Mouse (Mus musculus) heart, postnatal 25 days (tissue): ENCODE data around the gene Syt2. TPM values are rescaled to one million over a fixed set of nuclear protein-coding genes. Genes with fewer than 3 reads are reported as not detected.

Experiments used
- DNase-seq: peaks from one replicate; pipeline ENCODE4 v3.0.0; 2022; ENCODE audit warnings: low spot score
- intact Hi-C: fragments of 180-260 bp; cut with DNase I; formaldehyde crosslinking; loops from one replicate; pipeline ENCODE4 v1.15.1; 2025
- microRNA-seq: library from miRNA; unstranded; fragments of <30 nt; microRNA quantifications from one replicate; pipeline ENCODE4 v1.2.0, GENCODE M21; 2022
- total RNA-seq, 2 experiments: library from RNA; stranded (reverse); gene quantifications; 2 replicates each; pipeline ENCODE4 v1.2.3; 2021

The Syt2 gene
- total RNA-seq, 2 experiments from 2014 or later = not detected

GRCm38 (mm10) chr1:134788096-134788495, 141.6 kb downstream of the Syt2 start:
- intact Hi-C loops = no loop called here
- DNase-seq = no peak

DNA sequence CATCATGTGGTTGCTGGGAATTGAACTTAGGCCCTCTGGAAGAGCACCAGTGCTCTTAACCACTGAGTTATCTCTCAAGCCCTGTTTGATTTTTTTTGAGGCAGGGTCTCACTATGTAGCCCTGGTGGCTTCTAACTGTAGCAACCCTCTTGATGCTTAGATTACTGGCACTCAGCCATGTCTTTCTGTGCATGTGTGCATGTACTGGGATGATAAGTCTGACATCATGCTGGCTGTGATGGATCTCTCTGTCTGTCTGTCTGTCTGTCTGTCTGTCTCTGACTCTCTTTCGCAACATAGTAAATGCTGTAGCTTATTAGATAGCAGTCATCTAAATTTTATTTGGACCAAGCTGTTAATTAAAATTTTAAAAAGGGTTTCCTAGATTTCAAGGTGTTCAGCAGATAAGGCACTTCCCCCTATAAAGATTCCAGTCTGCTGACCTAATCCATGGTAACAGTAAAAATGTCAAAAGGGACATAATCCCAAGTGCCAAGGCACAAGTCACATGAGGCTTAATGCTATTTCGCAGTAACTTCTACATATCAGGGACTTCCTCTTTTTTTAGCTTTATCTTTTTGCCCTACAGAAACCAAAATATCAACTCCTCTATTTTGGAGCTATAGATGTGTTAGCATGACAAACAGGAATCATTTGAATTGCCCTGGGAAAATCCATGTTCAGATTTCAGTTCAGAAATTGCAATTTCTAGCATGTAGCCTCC, 144.4 kb downstream of the Syt2 start:
- intact Hi-C loops = no loop called here
- DNase-seq = no peak

DNA sequence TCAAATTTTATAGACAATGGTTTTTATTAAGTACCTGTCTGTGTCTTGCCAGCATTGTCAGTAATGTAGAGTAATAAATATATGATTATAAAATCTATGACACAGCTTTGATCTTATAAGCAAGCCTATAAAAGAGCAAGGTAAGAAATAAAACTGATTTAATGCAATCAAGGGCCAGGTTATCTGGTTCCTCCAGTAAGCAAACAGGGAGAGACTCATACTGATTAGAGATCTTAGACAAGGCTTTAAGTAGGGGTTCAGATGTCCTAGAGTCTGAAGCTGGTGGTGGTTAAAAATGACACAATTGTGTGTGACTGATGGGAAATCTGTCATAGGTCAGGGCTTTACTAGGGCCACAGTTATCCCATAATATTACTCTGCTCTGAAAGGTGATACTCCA, 145.0 kb downstream of the Syt2 start:
- intact Hi-C loops = no loop called here

GRCm38 (mm10) chr1:134796076-134796475, 149.6 kb downstream of the Syt2 start:
- no peak for DNase-seq
- intact Hi-C loops = no loop called here

More for the DNA sequence above, 145.0 kb downstream of the Syt2 start:
- DNase-seq = no peak

DNA sequence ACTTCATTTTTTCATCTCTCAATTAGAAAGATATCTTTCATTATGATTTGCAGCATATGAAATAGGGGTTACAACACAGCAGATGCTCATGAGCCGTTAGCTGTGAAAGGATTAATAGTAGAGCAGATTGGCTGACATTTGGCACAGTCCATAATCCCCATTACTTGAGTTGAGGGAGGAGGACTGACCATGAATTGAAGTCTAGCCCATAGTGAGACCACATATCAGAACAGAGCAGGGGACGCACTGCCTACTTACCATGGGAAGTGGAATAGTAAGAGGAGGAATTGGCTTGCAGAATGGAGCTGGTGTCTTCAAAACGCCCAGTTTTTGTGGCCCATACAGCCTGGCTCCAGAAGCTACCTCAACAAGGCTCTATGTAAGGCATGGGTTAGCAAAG, 150.1 kb downstream of the Syt2 start:
- no peak for DNase-seq
- intact Hi-C loops = no loop called here

GRCm38 (mm10) chr1:134801758-134802157, 155.3 kb downstream of the Syt2 start:
- no peak for DNase-seq
- intact Hi-C loops = loop anchor here (2.0 kb wide), 1 partner anchor 29 kb away; no protein-coding TSS in a partner anchor

DNA sequence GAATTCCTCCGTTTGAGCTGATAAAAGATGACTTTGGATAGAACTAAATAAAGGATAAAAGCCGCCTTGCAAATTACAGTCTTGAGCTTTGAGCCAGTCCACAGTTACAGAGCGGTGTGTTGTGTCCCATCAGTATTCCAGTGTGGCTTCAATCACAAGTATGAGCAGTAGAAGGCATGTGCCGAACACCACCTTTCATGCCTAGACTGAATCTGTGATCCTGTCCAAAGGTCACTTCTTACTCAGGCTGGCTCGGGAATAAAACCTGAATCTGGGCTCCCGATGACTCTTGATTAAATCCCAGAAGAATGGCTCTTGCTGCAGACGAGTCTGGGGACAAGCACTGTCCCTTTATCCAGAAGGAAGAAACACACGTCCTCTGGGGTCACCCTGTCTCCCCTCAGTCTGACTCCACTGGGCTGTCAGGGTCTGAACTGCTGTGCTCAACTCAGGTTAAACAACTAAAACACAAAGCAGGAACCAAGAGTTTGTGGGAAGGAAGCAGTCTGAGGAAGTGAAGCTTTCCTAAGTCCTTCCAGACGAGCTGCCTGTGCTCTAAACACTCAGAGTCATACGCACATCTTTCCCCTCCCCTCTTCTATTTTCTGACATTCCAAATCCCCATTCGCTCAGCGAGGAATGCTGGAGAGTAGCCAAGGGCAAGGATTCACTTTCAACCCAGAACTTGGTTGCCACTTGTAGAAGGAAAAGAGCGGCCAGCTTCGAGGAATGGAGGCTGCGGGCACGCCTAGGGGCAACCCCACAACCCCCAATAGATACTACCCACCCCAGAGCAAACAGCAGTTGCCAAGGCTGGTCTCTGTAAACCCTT, 157.0 kb downstream of the Syt2 start:
- intact Hi-C loops = loop anchor here (2.0 kb wide), 1 partner anchor 31 kb away; no protein-coding TSS in a partner anchor
- peak; percentile 55 for DNase-seq

DNA sequence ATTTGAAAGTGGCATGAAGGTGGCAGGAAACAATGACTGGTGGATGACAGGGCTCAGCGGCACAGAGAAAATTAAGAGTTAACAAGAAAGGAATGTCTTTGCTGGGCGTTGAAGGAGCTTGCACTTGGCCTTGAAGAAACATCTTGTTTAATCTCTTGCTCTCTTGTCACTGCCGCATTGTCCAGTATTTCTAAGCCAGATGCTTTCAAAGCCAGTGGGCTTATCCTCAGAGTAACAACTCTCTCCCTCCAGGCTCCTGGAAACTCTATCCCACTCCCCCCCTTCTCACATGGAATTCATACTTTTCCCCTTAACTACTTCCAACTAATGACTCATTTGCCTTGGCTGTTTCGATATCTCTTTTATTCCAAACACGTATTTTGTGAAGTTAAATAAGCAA, 157.9 kb downstream of the Syt2 start:
- intact Hi-C loops = no loop called here
- peak; percentile 23 for DNase-seq

DNA sequence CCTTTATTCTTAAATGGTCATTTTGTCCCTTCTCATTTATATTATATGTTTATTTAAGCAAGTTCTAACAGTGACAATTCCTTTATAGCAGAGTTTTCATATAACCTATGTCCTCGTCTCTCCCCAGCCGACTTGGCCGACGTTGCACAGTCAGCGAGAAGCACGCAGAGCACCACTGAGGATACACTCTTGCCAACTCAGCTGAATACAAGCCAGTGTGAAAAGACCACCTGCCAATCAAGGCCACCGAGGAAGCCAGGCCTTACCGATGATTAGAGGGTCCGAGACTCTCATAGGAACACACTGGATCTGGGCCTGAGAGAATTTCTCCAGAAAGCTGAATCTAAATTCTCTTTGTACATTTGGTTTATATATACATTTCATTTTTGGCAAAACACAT, 159.0 kb downstream of the Syt2 start:
- no peak for DNase-seq
- intact Hi-C loops = no loop called here

Small RNA genes within 50 kb of the gene (microRNA-seq; reads per million reads assigned to microRNA genes)
- gene Gm22232 = not detected

Other genes starting within 250 kb of the Syt2 start
- 10 to 100 TPM; 25.3 to 25.5 TPM for gene Cyb5r1, start 241.1 kb upstream of the Syt2 start, total RNA-seq
- gene Adipor1, start 231.3 kb upstream of the Syt2 start, total RNA-seq = 100 to 1,000 TPM; 140 TPM
- 10 to 100 TPM; 19.1 to 20.5 TPM for gene Klhl12, start 191.1 kb upstream of the Syt2 start, total RNA-seq
- 1 to 10 TPM; 8.4 to 8.9 TPM for gene Rabif, start 152.0 kb upstream of the Syt2 start, total RNA-seq
- gene Mgat4e, start 97.0 kb upstream of the Syt2 start, total RNA-seq = not detected
- gene Kdm5b, start 86.5 kb upstream of the Syt2 start, total RNA-seq = 10 to 100 TPM; 17.0 to 20.6 TPM